Mouse (Mus musculus) heart, embryonic 16.5 days (tissue): Measurements from ENCODE around the gene Ucn. TPM values are rescaled to one million over a fixed set of nuclear protein-coding genes. Genes with fewer than 3 reads are reported as not detected.

Source experiments
- ATAC-seq: fragments of 200-750 bp; cut with Nextera tagmentation; replicated peaks from 2 replicates; pipeline ENCODE4 v1.8.0; 2017; ENCODE audit warnings: moderate number of reproducible peaks; ENCODE audit not compliant: insufficient read depth, low FRiP score; ENCODE audit errors: extremely low read depth
- H3K27ac ChIP-seq: fragments of 300-500 bp; sonication (generic); 2 replicates; pipeline ENCODE4 v1.5.1; 2014; ENCODE audit warnings: mild to moderate bottlenecking, low read length, control low read depth, moderate library complexity
- H3K27me3 ChIP-seq: fragments of 300-500 bp; sonication (generic); 2 replicates; pipeline ENCODE4 v1.6.1; 2014; ENCODE audit warnings: low read length, mixed read lengths; ENCODE audit not compliant: control insufficient read depth, insufficient read depth
- H3K36me3 ChIP-seq: fragments of 300-500 bp; sonication (generic); 2 replicates; pipeline ENCODE4 v1.6.1; 2014; ENCODE audit not compliant: control insufficient read depth, insufficient read depth
- H3K4me1 ChIP-seq: fragments of 300-500 bp; sonication (generic); 2 replicates; pipeline ENCODE4 v1.6.1; 2014; ENCODE audit warnings: low read length, mixed read lengths; ENCODE audit not compliant: control insufficient read depth, insufficient read depth
- H3K4me2 ChIP-seq: fragments of 300-500 bp; sonication (generic); 2 replicates; pipeline ENCODE4 v1.6.1; 2014; ENCODE audit warnings: low read depth, mild to moderate bottlenecking, control low read depth, low read length
- H3K4me3 ChIP-seq: fragments of 300-500 bp; sonication (generic); 2 replicates; pipeline ENCODE4 v1.5.1; 2014; ENCODE audit warnings: mild to moderate bottlenecking, control low read depth, low read length
- H3K9ac ChIP-seq: fragments of 300-500 bp; sonication (generic); 2 replicates; pipeline ENCODE4 v1.6.1; 2014; ENCODE audit warnings: low read length, control low read depth
- H3K9me3 ChIP-seq: fragments of 300-500 bp; sonication (generic); replicated peaks from 2 replicates; pipeline ENCODE4 v1.6.1; 2016; ENCODE audit warnings: low read length; ENCODE audit not compliant: control insufficient read depth
- WGBS: fragments of 180-500 bp; shearing (Covaris S2); extraction: QIAGEN DNeasy Blood & Tissue Kit; methylation state at CpG from one replicate; pipeline ENCODE4 v1.1.7; 2014; 5-methylcytosine and 5-hydroxymethylcytosine counted together
- polyA plus RNA-seq: library from polyadenylated mRNA; unstranded; fragments of >200 nt; fragmentation: Nextera tagmentation; extraction: Ambion mirVana; gene quantifications from 2 replicates; pipeline ENCODE4 v1.2.1, GENCODE M21; 2015

Gene Ucn
- not detected in 2 replicates for polyA plus RNA-seq

DNA sequence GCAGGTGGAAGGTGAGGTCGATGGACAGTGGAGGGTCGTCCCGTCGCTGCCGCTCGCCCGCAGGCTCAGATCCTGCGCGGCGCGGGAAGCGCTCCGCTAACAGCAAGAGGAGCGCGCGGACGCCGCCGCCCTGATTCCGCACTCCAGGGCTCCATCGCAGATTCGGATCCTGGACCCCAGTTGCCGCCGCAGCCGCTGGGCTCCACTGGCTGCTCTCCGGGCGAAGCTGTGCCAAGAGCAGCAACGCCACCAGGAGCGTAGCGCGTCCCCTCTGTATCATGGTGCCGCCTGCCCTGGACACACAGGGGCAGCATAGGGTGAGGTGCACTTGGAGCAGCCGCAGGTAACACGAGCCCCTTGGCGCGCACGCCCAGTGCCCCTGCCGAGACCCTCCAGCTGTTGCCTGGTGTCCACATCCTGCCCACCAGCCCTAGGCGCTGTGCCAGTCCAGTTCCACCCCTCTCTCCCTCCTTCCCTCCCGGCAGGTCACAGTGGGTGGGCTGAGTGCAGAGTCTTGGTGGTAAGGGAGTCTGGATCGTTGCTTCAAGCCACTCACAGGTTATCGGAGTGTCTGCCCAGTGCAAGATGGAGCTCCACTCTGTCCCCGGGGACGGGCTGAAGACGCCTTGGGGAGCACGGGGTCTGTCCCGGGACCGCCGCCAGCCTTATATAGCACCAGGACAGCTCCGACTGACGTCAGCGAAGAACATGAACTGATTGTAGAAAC lies at the start of gene Ucn:
Gene Ucn (minus strand): TSS at position 589 of the 727 bp plus-strand sequence.
- Histone ChIP-seq H3K9me3 (no peaks in the 10 kb centered on the region), H3K4me1 (peaks cover 17% of the 10 kb centered on the region), H3K4me2 (peak within 1 kb of the TSS; percentile 58), H3K36me3 (peaks cover 10% of the 10 kb centered on the region), H3K27me3 (peaks cover 47% of the 10 kb centered on the region), H3K4me3 (peak within 1 kb of the TSS; percentile 31), H3K27ac (no peak within 1 kb of the TSS), H3K9ac (no peak within 1 kb of the TSS)
- 2% methylated on average over 52 of the region's 52 CpGs for WGBS
- ATAC-seq, result 0 out of 2 replicates have a peak, but pooled peaks have one; percentile 49

DNA sequence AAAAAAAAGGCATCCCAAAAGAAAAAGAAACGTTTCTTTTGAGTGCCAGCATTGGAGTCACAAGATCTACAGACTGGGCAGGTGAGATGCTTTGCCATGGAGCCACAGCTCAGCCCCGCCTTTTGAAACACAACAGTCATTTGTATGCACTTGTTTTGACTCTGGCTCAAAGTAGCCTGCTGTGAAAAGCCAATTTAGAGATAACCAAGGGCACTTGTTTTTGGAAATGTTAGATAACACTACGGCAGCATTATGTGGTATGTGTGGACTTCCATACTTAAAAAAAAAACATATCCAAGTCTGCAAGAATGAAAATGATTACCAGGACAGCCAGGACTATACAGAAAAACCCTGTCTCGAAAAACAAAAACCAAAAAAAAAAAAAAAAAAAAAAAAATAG lies 45.0 kb upstream of the Ucn start:
- no peak overlapping the region for H3K4me3 ChIP-seq
- H3K9ac ChIP-seq, result no peak overlapping the region
- no peaks in the 10 kb centered on the region for H3K27me3 ChIP-seq
- H3K27ac ChIP-seq, result no peak overlapping the region
- no peak overlapping the region for H3K4me2 ChIP-seq
- H3K4me1 ChIP-seq, result peaks cover 7% of the 10 kb centered on the region
- 40% methylated on average over 4 of the region's 4 CpGs for WGBS
- no peak for ATAC-seq
- H3K36me3 ChIP-seq, result peaks cover 16% of the 10 kb centered on the region
- no peaks in the 10 kb centered on the region for H3K9me3 ChIP-seq

GRCm38 (mm10) chr5:31181183-31181770 lies 42.6 kb upstream of the Ucn start:
- H3K27ac ChIP-seq, result no peak overlapping the region
- H3K27me3 ChIP-seq, result no peaks in the 10 kb centered on the region
- no peak overlapping the region for H3K4me3 ChIP-seq
- H3K4me1 ChIP-seq, result peaks cover 8% of the 10 kb centered on the region
- peaks cover 2% of the 10 kb centered on the region; the same call in 1 of the 2 replicates for H3K36me3 ChIP-seq
- H3K9ac ChIP-seq, result no peak overlapping the region
- no peak overlapping the region for H3K4me2 ChIP-seq
- ATAC-seq, result no peak
- 92% methylated on average over 9 of the region's 9 CpGs for WGBS
- H3K9me3 ChIP-seq, result no peaks in the 10 kb centered on the region

DNA sequence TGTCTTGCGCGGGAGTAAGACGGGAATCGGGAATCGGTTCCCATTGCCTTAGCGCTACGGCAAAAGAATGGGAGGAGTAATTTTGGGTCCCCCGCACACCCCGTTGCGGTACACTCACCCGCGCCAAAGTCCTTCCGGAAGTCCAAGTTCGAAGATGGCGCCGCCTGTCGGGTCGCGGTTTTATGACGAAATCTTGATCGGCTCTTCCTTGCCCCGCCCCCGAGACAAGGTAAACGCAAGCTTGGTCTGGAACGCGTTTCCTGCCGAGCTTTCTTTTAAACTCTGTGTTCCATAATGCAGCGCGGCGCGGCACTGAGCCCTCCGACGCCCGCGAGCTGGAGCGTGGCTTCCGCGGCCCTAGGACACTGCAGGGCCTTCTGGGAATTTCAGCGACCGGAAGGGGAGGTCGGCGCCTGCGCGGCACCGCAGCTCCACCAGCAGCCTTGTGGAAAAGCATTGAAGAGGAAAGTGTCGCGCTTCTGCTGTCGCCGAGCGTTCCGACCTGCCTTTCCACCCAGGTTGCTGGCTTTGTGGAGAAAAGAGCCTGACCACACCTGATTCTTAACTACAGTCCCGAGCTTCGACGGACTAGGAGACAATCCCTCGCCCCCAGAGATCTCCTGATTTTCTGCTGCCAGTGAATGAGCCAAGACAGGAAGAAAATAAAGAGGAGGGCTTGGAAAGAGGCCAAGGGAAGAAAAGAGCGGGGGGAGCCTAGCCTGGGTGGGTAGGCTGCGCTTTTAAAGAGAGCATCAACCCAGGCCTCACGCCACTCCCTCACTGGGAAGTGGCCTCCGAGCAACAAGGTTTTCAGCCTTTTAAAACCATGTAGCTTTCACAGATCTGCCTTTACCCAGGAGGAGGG lies 41.4 kb upstream of the Ucn start, which contains the start of the genes Gm29609 and Gtf3c2:
Gene Gm29609 (minus strand): TSS at position 146 of the 865 bp plus-strand sequence.
Gene Gtf3c2 (minus strand): TSS at position 379 of the 865 bp plus-strand sequence.
- WGBS, result under 1% methylated on average over 59 of the region's 59 CpGs
- Histone ChIP-seq H3K4me1 (peaks cover 8% of the 10 kb centered on the region), H3K4me2 (peak within 1 kb of the TSS; percentile 98), H3K4me3 (peak within 1 kb of the TSS; percentile 84), H3K9ac (peak within 1 kb of the TSS; percentile 86), H3K36me3 (peaks cover 2% of the 10 kb centered on the region; the same call in 1 of the 2 replicates), H3K27me3 (no peaks in the 10 kb centered on the region), H3K9me3 (no peaks in the 10 kb centered on the region), H3K27ac (peak within 1 kb of the TSS; percentile 96)
- peak; percentile 98 for ATAC-seq

GRCm38 (mm10) chr5:31179301-31179765 lies 40.7 kb upstream of the Ucn start:
- Histone ChIP-seq H3K36me3 (peaks cover 2% of the 10 kb centered on the region; the same call in 1 of the 2 replicates), H3K27me3 (no peaks in the 10 kb centered on the region), H3K9ac (peak overlapping the region; percentile 86), H3K4me1 (peaks cover 8% of the 10 kb centered on the region), H3K4me3 (peak overlapping the region; percentile 84), H3K4me2 (peak overlapping the region; percentile 98), H3K27ac (peak overlapping the region; percentile 96), H3K9me3 (no peaks in the 10 kb centered on the region)
- WGBS, result under 1% methylated on average over 25 of the region's 25 CpGs
- peak; percentile 35 for ATAC-seq

DNA sequence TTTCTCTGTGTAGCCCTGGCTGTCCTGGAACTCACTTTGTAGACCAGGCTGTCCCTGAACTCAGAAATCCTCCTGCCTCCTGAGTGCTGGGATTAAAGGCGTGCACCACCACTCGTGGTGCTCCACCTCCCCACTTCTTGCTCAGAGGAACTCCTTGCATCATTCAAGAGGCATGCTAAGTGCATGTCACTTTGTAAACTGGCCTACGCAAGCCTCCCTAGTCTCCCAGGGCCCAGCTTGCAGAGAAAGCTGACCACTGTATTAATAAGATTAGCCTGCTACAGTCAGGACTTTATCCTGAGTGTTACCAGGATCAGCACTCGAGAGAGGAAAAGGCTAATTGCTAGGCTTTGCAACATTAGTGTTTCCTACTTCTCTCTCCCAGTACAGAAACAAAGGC lies 30.0 kb upstream of the Ucn start:
- no peaks in the 10 kb centered on the region for H3K27me3 ChIP-seq
- H3K36me3 ChIP-seq, result peaks cover 71% of the 10 kb centered on the region
- no peaks in the 10 kb centered on the region for H3K9me3 ChIP-seq
- no peak overlapping the region for H3K27ac ChIP-seq
- no peak overlapping the region for H3K4me3 ChIP-seq
- H3K4me1 ChIP-seq, result no peaks in the 10 kb centered on the region
- ATAC-seq, result no peak
- 60% methylated on average over 4 of the region's 4 CpGs for WGBS
- H3K4me2 ChIP-seq, result no peak overlapping the region
- no peak overlapping the region for H3K9ac ChIP-seq

DNA sequence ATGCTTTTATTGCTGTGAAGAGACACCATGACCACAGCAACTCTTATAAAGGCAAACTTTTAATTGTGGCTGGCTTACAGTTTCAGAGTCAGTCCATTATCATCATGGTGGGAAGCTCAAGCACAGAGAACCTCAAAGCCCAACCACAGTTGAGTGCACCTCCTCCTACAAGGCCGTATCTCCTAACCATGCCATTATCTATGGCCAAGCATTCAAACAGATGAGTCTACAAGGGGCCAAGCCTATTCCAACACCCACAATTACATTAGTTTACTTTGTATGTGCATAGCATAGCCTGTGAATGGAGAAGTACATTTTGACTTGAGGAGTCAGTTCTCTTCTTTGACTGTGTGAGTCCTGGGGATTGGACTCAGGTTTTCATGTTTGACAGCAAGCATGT lies 26.2 kb upstream of the Ucn start:
- Histone ChIP-seq H3K9me3 (no peaks in the 10 kb centered on the region), H3K4me3 (no peak overlapping the region), H3K27ac (no peak overlapping the region), H3K4me2 (no peak overlapping the region), H3K4me1 (no peaks in the 10 kb centered on the region), H3K27me3 (no peaks in the 10 kb centered on the region), H3K36me3 (peaks cover 63% of the 10 kb centered on the region), H3K9ac (no peak overlapping the region)
- no peak for ATAC-seq
- WGBS, result 70% methylated on average over 1 of the region's 1 CpGs

- Histone ChIP-seq H3K4me1 (no peaks in the 10 kb centered on the region), H3K4me2 (no peak overlapping the region), H3K36me3 (peaks cover 62% of the 10 kb centered on the region), H3K27ac (no peak overlapping the region), H3K27me3 (no peaks in the 10 kb centered on the region), H3K9ac (no peak overlapping the region), H3K9me3 (no peaks in the 10 kb centered on the region), H3K4me3 (no peak overlapping the region)
- ATAC-seq, result no peak
Measured at GRCm38 (mm10) chr5:31162462-31162861, 23.8 kb upstream of the Ucn start.
